ENCODE assay signal across 28 mouse cellular contexts in the genomic region with DNA sequence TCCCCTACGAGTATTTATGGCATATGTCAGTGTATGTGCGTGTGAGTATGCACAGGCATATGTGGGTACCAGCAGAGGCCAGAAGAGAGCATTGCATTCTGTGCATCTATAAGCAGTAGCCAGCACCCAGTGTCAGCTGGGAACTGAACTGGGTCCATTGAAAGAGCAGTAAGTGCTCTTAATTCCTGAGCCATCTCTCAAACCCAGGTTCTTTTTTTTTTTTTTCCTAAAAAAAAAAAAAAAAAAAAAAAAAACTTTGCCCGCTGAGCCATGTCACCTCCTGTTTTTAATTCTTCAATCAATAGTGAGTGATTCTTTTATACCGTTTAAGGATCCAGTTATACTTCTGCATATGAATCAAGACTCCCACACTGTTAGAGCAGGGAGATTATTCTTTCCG. TPM values are rescaled to one million over a fixed set of nuclear protein-coding genes. Genes with fewer than 3 reads are reported as not detected.
DNase-seq lines count a peak whose midpoint lies in the region; ATAC-seq and TF ChIP-seq lines count a peak whose summit lies in the region.
"Had no signal": no experiment of that assay in that cellular context is flagged by ENCODE, and none has a peak within 500 bp of the region (broad histone marks: within the 10 kb centered on the region; RNA-seq: fewer than 3 reads in every experiment).

No protein-coding gene starts in this region.

- WGBS in liver, embryonic 14.5 days (ENCODE audit: insufficient replicate concordance): 74% methylated on average over 5 of the region's 5 CpGs
- WGBS in liver, embryonic 12.5 days (ENCODE audit: insufficient replicate concordance): 82% methylated on average over 5 of the region's 5 CpGs

- in situ Hi-C loops in CH12.LX (cut with MboI; ENCODE audit: low pct_ligation_motif_present, low pct_unique_long_range_greater_than_20kb, low sequenced_read_pairs): no loop called here

- no peak overlapping the region for H3K9ac ChIP-seq in liver, embryonic 14.5 days (replicated peaks)
- H3K9ac ChIP-seq in liver, embryonic 12.5 days: no peak overlapping the region
- H3K9ac ChIP-seq in CH12.LX (ENCODE audit: insufficient read depth, low read depth) (no peak overlapping the region), MEL (ENCODE audit: control insufficient read depth, low read depth, low read length, poor library complexity, severe bottlenecking) (no peak overlapping the region)
- H3K9ac ChIP-seq: embryonic facial prominence, embryonic 13.5 days; embryonic facial prominence, embryonic 15.5 days; forebrain, embryonic 12.5 days had no signal

- no peak overlapping the region for H3K4me3 ChIP-seq in liver, embryonic 14.5 days (ENCODE audit: insufficient read depth in 1 of 2, low read depth in 2 of 2, low read length in 2 of 2)
- no peak overlapping the region for H3K4me3 ChIP-seq in liver, embryonic 12.5 days
- no peak overlapping the region for H3K4me3 ChIP-seq in CH12.LX (replicated peaks in 1 of 3; ENCODE audit: low read depth in 2 of 3, low read length in 2 of 3, poor library complexity in 1 of 3)
- no peak overlapping the region for H3K4me3 ChIP-seq in MEL (ENCODE audit: control insufficient read depth in 1 of 2, insufficient read depth in 1 of 2, low read depth in 2 of 2, low read length in 2 of 2)
- H3K4me3 ChIP-seq: embryonic facial prominence, embryonic 13.5 days; embryonic facial prominence, embryonic 15.5 days; erythroblast, embryonic 14.5 days; forebrain, embryonic 10.5 days; forebrain, embryonic 12.5 days had no signal

- peaks cover 0 to 4% of the 10 kb centered on the region in 2 experiments; a peak in 2 of 4 replicates for H3K4me1 ChIP-seq in liver, embryonic 14.5 days (replicated peaks; ENCODE audit: control insufficient read depth in 2 of 2, insufficient read depth in 2 of 2, low read length in 1 of 2)
- peaks cover 6% of the 10 kb centered on the region; the same call in 1 of the 2 replicates for H3K4me1 ChIP-seq in liver, embryonic 12.5 days
- H3K4me1 ChIP-seq in CH12.LX (ENCODE audit: control insufficient read depth in 1 of 2, insufficient read depth in 2 of 2) (peaks cover 7 to 22% of the 10 kb centered on the region in 2 experiments), MEL (ENCODE audit: control insufficient read depth in 1 of 2, insufficient read depth in 2 of 2, low read length in 2 of 2) (no peaks in the 10 kb centered on the region)
- H3K4me1 ChIP-seq: embryonic facial prominence, embryonic 13.5 days; embryonic facial prominence, embryonic 15.5 days; forebrain, embryonic 10.5 days; forebrain, embryonic 12.5 days had no signal

- no peak for TF ChIP-seq EP300 in liver, embryonic 14.5 days (IDR thresholded peaks at IDR 0.05; ENCODE audit: low read depth)
- TF ChIP-seq EP300 in CH12.LX (IDR thresholded peaks at IDR 0.05; ENCODE audit: low read length): no peak
- no peak for TF ChIP-seq EP300 in MEL (IDR thresholded peaks at IDR 0.05; ENCODE audit: low read depth in 1 of 2, low read length in 2 of 2)

- H3K79me2 ChIP-seq in CH12.LX (replicated peaks; ENCODE audit: control insufficient read depth, extremely low read depth, insufficient read depth, poor library complexity, severe bottlenecking) (peaks cover 11% of the 10 kb centered on the region; the same call in 1 of the 2 replicates), MEL (ENCODE audit: control insufficient read depth, insufficient read depth, low read length, poor library complexity) (no peaks in the 10 kb centered on the region)

- dilution Hi-C loops in CH12.LX (cut with MboI; ENCODE audit: extremely low pct_ligation_motif_present, extremely low pct_unique_long_range_greater_than_20kb, low sequenced_read_pairs): no loop called here

- H3K27me3 ChIP-seq in liver, embryonic 14.5 days (ENCODE audit: control insufficient read depth, insufficient read depth, low read length): peaks cover 3% of the 10 kb centered on the region; the same call in 1 of the 2 replicates
- peaks cover 20% of the 10 kb centered on the region for H3K27me3 ChIP-seq in liver, embryonic 12.5 days (replicated peaks)
- H3K27me3 ChIP-seq in CH12.LX (replicated peaks): no peaks in the 10 kb centered on the region
- H3K27me3 ChIP-seq in MEL (ENCODE audit: control insufficient read depth in 1 of 2, insufficient read depth in 2 of 2, low read length in 2 of 2): peaks cover 16 to 18% of the 10 kb centered on the region in 2 experiments
- H3K27me3 ChIP-seq: embryonic facial prominence, embryonic 13.5 days; embryonic facial prominence, embryonic 15.5 days; forebrain, embryonic 12.5 days had no signal

- H3K9me3 ChIP-seq in liver, embryonic 14.5 days (ENCODE audit: control insufficient read depth, low read length): no peaks in the 10 kb centered on the region
- 0 out of 2 replicates have a peak, but pooled peaks cover 6% of the 10 kb centered on the region for H3K9me3 ChIP-seq in liver, embryonic 12.5 days (replicated peaks)
- peaks cover 12% of the 10 kb centered on the region for H3K9me3 ChIP-seq in CH12.LX (replicated peaks; ENCODE audit: low read length)
- no peaks in the 10 kb centered on the region for H3K9me3 ChIP-seq in MEL (replicated peaks; ENCODE audit: insufficient read depth, low read length)
- H3K9me3 ChIP-seq: embryonic facial prominence, embryonic 13.5 days; embryonic facial prominence, embryonic 15.5 days; forebrain, embryonic 10.5 days; forebrain, embryonic 12.5 days had no signal

- TF ChIP-seq POLR2A in CH12.LX (IDR thresholded peaks at IDR 0.05; ENCODE audit: low read depth, low read length): no peak
- no peak for TF ChIP-seq POLR2A in MEL (IDR thresholded peaks at IDR 0.05; ENCODE audit: control insufficient read depth in 1 of 2, insufficient read depth in 1 of 2, low read depth in 1 of 2, low read length in 2 of 2, poor library complexity in 1 of 2)

- H3K4me2 ChIP-seq in liver, embryonic 14.5 days (ENCODE audit: low read depth): no peak overlapping the region
- H3K4me2 ChIP-seq in liver, embryonic 12.5 days: no peak overlapping the region
- no peak overlapping the region for H3K4me2 ChIP-seq in CH12.LX (ENCODE audit: insufficient read depth, low read depth, poor library complexity, severe bottlenecking)
- H3K4me2 ChIP-seq: embryonic facial prominence, embryonic 13.5 days; embryonic facial prominence, embryonic 15.5 days; forebrain, embryonic 12.5 days had no signal

- DNase-seq in liver, embryonic 14.5 days (ENCODE audit: low read depth in 3 of 3, low spot score in 3 of 3): no peak
- DNase-seq in CH12.LX (ENCODE audit: extremely low read depth) (no peak), MEL (ENCODE audit: low read depth, low spot score) (no peak)
- DNase-seq in urinary bladder, adult 18-20 months (ENCODE audit: low spot score in 2 of 2): no peak
- DNase-seq: adrenal gland, adult 2 months; adrenal gland, postnatal 10 days; adrenal gland, postnatal 25 days; cerebellum, adult 11 months; cerebellum, adult 18-20 months; cerebellum, adult 8-10 months; cerebellum, adult 9-11 months; cerebellum, postnatal 14 days; cerebellum, postnatal 36 days; embryo, embryonic 11 days had no signal

- TF ChIP-seq CTCF in liver, embryonic 14.5 days (IDR thresholded peaks at IDR 0.05; ENCODE audit: low read depth): peak; percentile 16; the same call in 1 of the 2 replicates
- TF ChIP-seq CTCF in CH12.LX (conservative IDR thresholded peaks at IDR 0.05 in 1 of 2, IDR thresholded peaks at IDR 0.05 in 1 of 2; ENCODE audit: low read depth in 2 of 2, low read length in 2 of 2): no peak
- peak in 2 of 3 experiments; percentile 8 to 14; a peak in 2 of 6 replicates for TF ChIP-seq CTCF in MEL (IDR thresholded peaks at IDR 0.05 in 2 of 3, conservative IDR thresholded peaks at IDR 0.05 in 1 of 3; ENCODE audit: control insufficient read depth in 1 of 3, insufficient read depth in 1 of 3, low read depth in 2 of 3, low read length in 3 of 3, poor library complexity in 1 of 3, severe bottlenecking in 1 of 3)

- TF ChIP-seq RAD21 in CH12.LX (IDR thresholded peaks at IDR 0.05; ENCODE audit: low read depth, low read length) (no peak), MEL (IDR thresholded peaks at IDR 0.05; ENCODE audit: low read depth, low read length) (no peak)

- H3K36me3 ChIP-seq in liver, embryonic 14.5 days (replicated peaks; ENCODE audit: control insufficient read depth, insufficient read depth, low read depth): no peaks in the 10 kb centered on the region
- H3K36me3 ChIP-seq in liver, embryonic 12.5 days: no peaks in the 10 kb centered on the region
- peaks cover 28 to 75% of the 10 kb centered on the region in 2 experiments for H3K36me3 ChIP-seq in CH12.LX (replicated peaks in 1 of 2; ENCODE audit: control insufficient read depth in 1 of 2, insufficient read depth in 1 of 2, low read length in 1 of 2)
- H3K36me3 ChIP-seq in MEL (ENCODE audit: control insufficient read depth in 1 of 2, insufficient read depth in 2 of 2, low read length in 2 of 2): no peaks in the 10 kb centered on the region
- H3K36me3 ChIP-seq: embryonic facial prominence, embryonic 13.5 days; embryonic facial prominence, embryonic 15.5 days; forebrain, embryonic 10.5 days; forebrain, embryonic 12.5 days; G1E had no signal

- H3K27ac ChIP-seq in liver, embryonic 14.5 days: no peak overlapping the region
- H3K27ac ChIP-seq in liver, embryonic 12.5 days: no peak overlapping the region
- H3K27ac ChIP-seq in CH12.LX (ENCODE audit: insufficient read depth, low read depth) (no peak overlapping the region), MEL (ENCODE audit: control insufficient read depth, low read depth, low read length) (no peak overlapping the region)
- H3K27ac ChIP-seq: embryonic facial prominence, embryonic 13.5 days; embryonic facial prominence, embryonic 15.5 days; forebrain, embryonic 10.5 days; forebrain, embryonic 12.5 days had no signal

- no peak for ATAC-seq in liver, embryonic 14.5 days (ENCODE audit: insufficient read depth)
- no peak for ATAC-seq in liver, embryonic 12.5 days
- ATAC-seq: forebrain, embryonic 14.5 days; forebrain, embryonic 16.5 days had no signal

RNA-seq across cellular contexts. Expression of gene Ctss, which starts 6.8 kb away (rescaled TPM):
- polyA plus RNA-seq in liver, embryonic 14.5 days (2012; rRNA removed): 9.8 and 16.1 TPM in 2 replicates
- polyA plus RNA-seq in liver, embryonic 14.5 days (2014; fragmentation: Nextera tagmentation; extraction: Ambion mirVana): 27.1 and 27.7 TPM in 2 replicates
- 13.4 and 14.7 TPM in 2 replicates for polyA plus RNA-seq in liver, embryonic 12.5 days (2016; fragmentation: Nextera tagmentation; extraction: Ambion mirVana)
- total RNA-seq in CH12.LX (2012; rRNA removed) (178 and 202 TPM in 2 replicates), CH12.LX (2014; rRNA removed) (282 and 300 TPM in 2 replicates), MEL (2012; rRNA removed) (not detected in 2 replicates)
- polyA plus RNA-seq in CH12.LX (2012; ENCODE audit: insufficient read length, low read depth) (238 and 271 TPM in 2 replicates), MEL (2012; ENCODE audit: insufficient read depth in 1 of 2, insufficient read length in 2 of 2, low read depth in 1 of 2, low replicate concordance in 2 of 2, missing spikeins in 1 of 2) (not detected)
- polyA plus RNA-seq: C2C12, G1E had no signal

RNA-seq across cellular contexts. Expression of gene Hormad1, which starts 26.1 kb away (rescaled TPM):
- polyA plus RNA-seq in liver, embryonic 14.5 days (2012; rRNA removed): not detected in 2 replicates
- polyA plus RNA-seq in liver, embryonic 14.5 days (2014; fragmentation: Nextera tagmentation; extraction: Ambion mirVana): 0.06 TPM in 1 of 2 replicates, not detected in the other
- 0.08 and 0.10 TPM in 2 replicates for polyA plus RNA-seq in liver, embryonic 12.5 days (2016; fragmentation: Nextera tagmentation; extraction: Ambion mirVana)
- total RNA-seq in CH12.LX (2012; rRNA removed) (not detected in 2 replicates), CH12.LX (2014; rRNA removed) (not detected in 2 replicates), MEL (2012; rRNA removed) (not detected in 2 replicates)
- polyA plus RNA-seq in CH12.LX (2012; ENCODE audit: insufficient read length, low read depth) (not detected in 2 replicates), MEL (2012; ENCODE audit: insufficient read depth in 1 of 2, insufficient read length in 2 of 2, low read depth in 1 of 2, low replicate concordance in 2 of 2, missing spikeins in 1 of 2) (not detected)
- total RNA-seq: adrenal gland, adult 2 months; adrenal gland, postnatal 10 days; adrenal gland, postnatal 25 days; adrenal gland, postnatal 4 days; common myeloid progenitor, adult 5-6 weeks had no signal
- polyA plus RNA-seq: adrenal gland, adult 2 months; brain, embryonic 14.5 days; C2C12; embryonic facial prominence, embryonic 11.5 days; embryonic facial prominence, embryonic 13.5 days; embryonic facial prominence, embryonic 15.5 days; erythroblast, embryonic 14.5 days; forebrain, embryonic 10.5 days; forebrain, embryonic 12.5 days; forebrain, embryonic 14.5 days; forebrain, embryonic 16.5 days; G1E had no signal

RNA-seq across cellular contexts. Expression of gene Ctsk, which starts 34.3 kb away (rescaled TPM):
- 0.54 and 0.92 TPM in 2 replicates for polyA plus RNA-seq in liver, embryonic 14.5 days (2012; rRNA removed)
- polyA plus RNA-seq in liver, embryonic 14.5 days (2014; fragmentation: Nextera tagmentation; extraction: Ambion mirVana): 1.1 and 1.3 TPM in 2 replicates
- 1.4 and 1.7 TPM in 2 replicates for polyA plus RNA-seq in liver, embryonic 12.5 days (2016; fragmentation: Nextera tagmentation; extraction: Ambion mirVana)
- total RNA-seq in CH12.LX (2012; rRNA removed): 0.13 TPM in 1 of 2 replicates, not detected in the other
- not detected in 2 replicates for total RNA-seq in CH12.LX (2014; rRNA removed)
- polyA plus RNA-seq in CH12.LX (2012; ENCODE audit: insufficient read length, low read depth): 0.20 TPM in 1 of 2 replicates, not detected in the other
- total RNA-seq in MEL (2012; rRNA removed): 0.08 TPM in 1 of 2 replicates, not detected in the other
- under 1 TPM in 1 of 2 experiments, not detected in 1; 0.10 TPM for polyA plus RNA-seq in MEL (2012; ENCODE audit: insufficient read depth in 1 of 2, insufficient read length in 2 of 2, low read depth in 1 of 2, low replicate concordance in 2 of 2, missing spikeins in 1 of 2)
- total RNA-seq: common myeloid progenitor, adult 5-6 weeks had no signal
- polyA plus RNA-seq: erythroblast, embryonic 14.5 days; G1E had no signal

RNA-seq across cellular contexts. Expression of gene Golph3l, which starts 55.4 kb away (rescaled TPM):
- 10.9 and 17.1 TPM in 2 replicates for polyA plus RNA-seq in liver, embryonic 14.5 days (2012; rRNA removed)
- polyA plus RNA-seq in liver, embryonic 14.5 days (2014; fragmentation: Nextera tagmentation; extraction: Ambion mirVana): 32.6 and 38.5 TPM in 2 replicates
- 29.7 and 30.5 TPM in 2 replicates for polyA plus RNA-seq in liver, embryonic 12.5 days (2016; fragmentation: Nextera tagmentation; extraction: Ambion mirVana)
- total RNA-seq in CH12.LX (2012; rRNA removed) (22.4 and 23.4 TPM in 2 replicates), CH12.LX (2014; rRNA removed) (35.5 and 36.9 TPM in 2 replicates), MEL (2012; rRNA removed) (41.0 and 43.8 TPM in 2 replicates)
- polyA plus RNA-seq in CH12.LX (2012; ENCODE audit: insufficient read length, low read depth) (21.6 and 22.7 TPM in 2 replicates), MEL (2012; ENCODE audit: insufficient read depth in 1 of 2, insufficient read length in 2 of 2, low read depth in 1 of 2, low replicate concordance in 2 of 2, missing spikeins in 1 of 2) (10 to 100 TPM in 1 of 2 experiments, not detected in 1; 45.1 TPM)

Comparison
In these comparisons a context has a peak if more than half of its experiments do, and no peak if none do; other contexts are left out.
1. CTCF ChIP-seq: peak in liver, embryonic 14.5 days (single experiment) and MEL (2 of 3); none in CH12.LX (0 of 2).
2. RNA of gene Ctss, which starts 6.8 kb away (polyA plus RNA-seq): 238 to 271 TPM in CH12.LX, 9.8 to 27.7 TPM in liver, embryonic 14.5 days and 13.4 to 14.7 TPM in liver, embryonic 12.5 days; not detected in MEL; every median in the first group is over 10 times any median in the second.